Mouse (Mus musculus): ENCODE results near the gene Btbd19. TPM values are rescaled to one million over a fixed set of nuclear protein-coding genes. Genes with fewer than 3 reads are reported as not detected.

Btbd19 gene
- polyA plus RNA-seq (2016; fragmentation: Nextera tagmentation; extraction: Ambion mirVana), result 3.6 and 4.0 TPM in 2 replicates

DNA sequence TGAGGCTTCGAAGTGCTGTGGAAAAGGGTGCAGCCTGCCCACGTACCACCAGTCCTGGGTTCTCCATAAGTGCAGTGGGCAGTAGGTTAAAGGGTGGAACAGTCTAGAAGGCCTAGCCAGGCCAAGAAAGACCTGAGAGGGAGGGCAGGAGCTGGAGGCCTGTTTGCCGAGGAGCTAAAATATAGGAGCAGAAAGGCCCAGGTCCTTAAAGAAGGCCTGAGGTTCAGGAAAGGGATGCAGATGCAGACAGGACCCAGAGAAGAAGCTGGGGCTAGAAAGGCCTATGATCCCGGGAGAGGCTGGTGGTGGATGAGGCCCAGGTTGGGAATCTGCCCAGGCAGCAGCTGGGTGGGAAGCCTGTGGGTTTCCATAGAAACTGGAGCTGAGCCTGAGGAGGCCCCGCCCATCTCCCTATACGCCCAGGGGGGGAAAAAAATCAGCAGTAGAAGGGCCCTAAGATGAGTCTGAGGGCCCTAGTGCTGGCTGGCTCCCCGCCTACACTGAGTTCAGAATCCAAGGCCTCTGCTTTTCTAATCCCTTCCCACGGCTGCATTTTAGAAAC is at the start of gene Btbd19:
TSS of gene Btbd19 (minus strand) at position 378 of the 562 bp plus-strand sequence.
- peak; percentile 64 for DNase-seq (ENCODE audit: low spot score)
- Histone ChIP-seq H3K4me3 (peak within 1 kb of the TSS; percentile 23), H3K27me3 (replicated peaks; ENCODE audit: low read depth, poor library complexity, severe bottlenecking) (peaks cover 9% of the 10 kb centered on the region), H3K9me3 (no peaks in the 10 kb centered on the region), H3K36me3 (replicated peaks) (peaks cover 26% of the 10 kb centered on the region), H3K27ac (replicated peaks) (peak within 1 kb of the TSS; percentile 83), H3K4me1 (peaks cover 45% of the 10 kb centered on the region)
- 37% methylated on average over 8 of the region's 8 CpGs for WGBS

- H3K4me3 ChIP-seq, result no peak overlapping the region
- H3K4me1 ChIP-seq, result no peaks in the 10 kb centered on the region
- no peaks in the 10 kb centered on the region for H3K27me3 ChIP-seq (replicated peaks; ENCODE audit: low read depth, poor library complexity, severe bottlenecking)
- no peaks in the 10 kb centered on the region for H3K9me3 ChIP-seq
- DNase-seq (ENCODE audit: low spot score), result no peak
- 89% methylated on average over 5 of the region's 5 CpGs for WGBS
- peaks cover 100% of the 10 kb centered on the region for H3K36me3 ChIP-seq (replicated peaks)
- no peak overlapping the region for H3K27ac ChIP-seq (replicated peaks)
Measured at GRCm38 (mm10) chr4:117169936-117170335, 44.4 kb upstream of the Btbd19 start.

DNA sequence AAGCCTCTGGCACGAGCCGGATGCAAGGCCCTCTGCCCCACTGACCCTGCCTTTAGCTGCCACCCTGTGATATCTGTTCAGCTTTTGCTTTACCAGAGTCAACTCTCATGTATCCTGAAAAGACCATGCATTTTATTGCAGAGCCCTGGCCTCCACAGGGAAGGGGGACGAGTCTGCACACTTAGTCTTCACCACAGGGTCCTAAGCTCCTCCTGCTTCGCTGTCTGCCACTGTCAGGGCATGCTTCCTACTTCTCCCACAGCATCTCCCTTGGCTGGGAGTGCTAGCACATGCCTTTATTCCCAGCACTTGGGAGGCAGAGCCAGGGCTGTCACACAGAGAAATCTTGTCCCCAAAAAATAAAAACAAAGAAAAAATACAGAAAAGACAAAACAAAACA is 35.7 kb upstream of the Btbd19 start:
- DNase-seq (ENCODE audit: low spot score), result no peak
- H3K27ac ChIP-seq (replicated peaks), result no peak overlapping the region
- no peaks in the 10 kb centered on the region for H3K27me3 ChIP-seq (replicated peaks; ENCODE audit: low read depth, poor library complexity, severe bottlenecking)
- 80% methylated on average over 4 of the region's 4 CpGs for WGBS
- peaks cover 78% of the 10 kb centered on the region for H3K36me3 ChIP-seq (replicated peaks)
- H3K4me3 ChIP-seq, result no peak overlapping the region
- no peaks in the 10 kb centered on the region for H3K4me1 ChIP-seq
- H3K9me3 ChIP-seq, result no peaks in the 10 kb centered on the region

DNA sequence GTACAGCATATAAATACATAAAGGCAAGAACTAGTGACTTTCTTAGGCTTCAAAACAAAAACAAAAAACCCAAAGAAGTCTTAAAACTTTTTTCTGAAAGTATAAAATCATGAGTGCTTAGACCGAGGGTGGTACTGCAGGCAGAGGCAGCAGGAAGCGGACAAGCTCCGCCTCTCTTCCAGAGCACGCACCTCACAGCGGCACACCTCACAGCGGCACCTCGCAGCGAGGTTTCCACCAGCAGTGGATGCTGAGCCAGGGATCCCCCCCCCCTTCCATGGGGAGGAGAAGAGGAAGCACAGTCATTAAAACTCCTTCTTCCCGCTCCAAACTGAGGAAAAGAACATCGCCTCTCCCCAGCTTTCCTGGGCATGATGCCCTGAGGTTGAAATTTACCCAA is 34.1 kb upstream of the Btbd19 start:
- DNase-seq (ENCODE audit: low spot score), result no peak
- 82% methylated on average over 10 of the region's 10 CpGs for WGBS
- Histone ChIP-seq H3K36me3 (replicated peaks) (peaks cover 70% of the 10 kb centered on the region), H3K4me3 (no peak overlapping the region), H3K27me3 (replicated peaks; ENCODE audit: low read depth, poor library complexity, severe bottlenecking) (no peaks in the 10 kb centered on the region), H3K9me3 (no peaks in the 10 kb centered on the region), H3K4me1 (0 out of 2 replicates have a peak, but pooled peaks cover 1% of the 10 kb centered on the region), H3K27ac (replicated peaks) (no peak overlapping the region)

DNA sequence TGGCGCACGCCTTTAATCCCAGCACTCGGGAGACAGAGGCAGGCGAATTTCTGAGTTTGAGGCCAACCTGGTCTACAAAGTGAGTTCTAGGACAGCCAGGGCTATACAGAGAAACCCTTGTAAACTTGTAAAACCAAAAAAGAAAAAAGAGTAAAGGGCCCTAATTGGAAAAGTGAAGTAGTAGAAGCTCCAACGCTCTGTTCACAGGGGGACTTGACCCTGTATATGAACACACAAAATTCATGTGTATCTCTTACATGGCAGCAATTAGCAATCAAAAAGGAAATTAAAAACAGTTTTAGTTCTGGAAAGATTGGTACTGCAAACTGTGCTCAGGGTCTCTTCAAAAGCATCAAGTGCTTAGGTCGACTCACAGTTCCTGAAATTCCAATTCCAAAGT is 30.8 kb upstream of the Btbd19 start:
- Histone ChIP-seq H3K27me3 (replicated peaks; ENCODE audit: low read depth, poor library complexity, severe bottlenecking) (no peaks in the 10 kb centered on the region), H3K4me3 (peak overlapping the region; percentile 89), H3K9me3 (no peaks in the 10 kb centered on the region), H3K4me1 (peaks cover 23% of the 10 kb centered on the region), H3K27ac (replicated peaks) (peak overlapping the region; percentile 100), H3K36me3 (replicated peaks) (peaks cover 70% of the 10 kb centered on the region)
- no peak for DNase-seq (ENCODE audit: low spot score)
- 35% methylated on average over 6 of the region's 6 CpGs for WGBS

- Histone ChIP-seq H3K36me3 (replicated peaks) (peaks cover 70% of the 10 kb centered on the region), H3K9me3 (no peaks in the 10 kb centered on the region), H3K4me1 (peaks cover 23% of the 10 kb centered on the region), H3K27me3 (replicated peaks; ENCODE audit: low read depth, poor library complexity, severe bottlenecking) (no peaks in the 10 kb centered on the region), H3K4me3 (peak within 1 kb of the TSS; percentile 89), H3K27ac (replicated peaks) (peak within 1 kb of the TSS; percentile 100)
- DNase-seq (ENCODE audit: low spot score), result peak; percentile 94
- under 1% methylated on average over 52 of the region's 52 CpGs for WGBS
Measured at GRCm38 (mm10) chr4:117155792-117156355, 30.3 kb upstream of the Btbd19 start, which contains the start of gene Rps8. Gene Rps8, minus strand, starts transcription at chr4:117156243.

GRCm38 (mm10) chr4:117155020-117155791 is 29.7 kb upstream of the Btbd19 start:
- WGBS, result 1% methylated on average over 44 of the region's 44 CpGs
- Histone ChIP-seq H3K9me3 (no peaks in the 10 kb centered on the region), H3K27ac (replicated peaks) (peak overlapping the region; percentile 100), H3K36me3 (replicated peaks) (peaks cover 70% of the 10 kb centered on the region), H3K4me3 (peak overlapping the region; percentile 89), H3K4me1 (peaks cover 23% of the 10 kb centered on the region), H3K27me3 (replicated peaks; ENCODE audit: low read depth, poor library complexity, severe bottlenecking) (no peaks in the 10 kb centered on the region)
- DNase-seq (ENCODE audit: low spot score), result peak; percentile 41

- H3K4me1 ChIP-seq, result peaks cover 23% of the 10 kb centered on the region
- peak overlapping the region; percentile 89; the same call in 1 of the 2 replicates for H3K4me3 ChIP-seq
- peaks cover 76% of the 10 kb centered on the region for H3K36me3 ChIP-seq (replicated peaks)
- WGBS, result 82% methylated on average over 5 of the region's 5 CpGs
- H3K27me3 ChIP-seq (replicated peaks; ENCODE audit: low read depth, poor library complexity, severe bottlenecking), result no peaks in the 10 kb centered on the region
- no peak for DNase-seq (ENCODE audit: low spot score)
- no peak overlapping the region for H3K27ac ChIP-seq (replicated peaks)
- no peaks in the 10 kb centered on the region for H3K9me3 ChIP-seq
Measured at GRCm38 (mm10) chr4:117152714-117153113, 27.2 kb upstream of the Btbd19 start.

DNA sequence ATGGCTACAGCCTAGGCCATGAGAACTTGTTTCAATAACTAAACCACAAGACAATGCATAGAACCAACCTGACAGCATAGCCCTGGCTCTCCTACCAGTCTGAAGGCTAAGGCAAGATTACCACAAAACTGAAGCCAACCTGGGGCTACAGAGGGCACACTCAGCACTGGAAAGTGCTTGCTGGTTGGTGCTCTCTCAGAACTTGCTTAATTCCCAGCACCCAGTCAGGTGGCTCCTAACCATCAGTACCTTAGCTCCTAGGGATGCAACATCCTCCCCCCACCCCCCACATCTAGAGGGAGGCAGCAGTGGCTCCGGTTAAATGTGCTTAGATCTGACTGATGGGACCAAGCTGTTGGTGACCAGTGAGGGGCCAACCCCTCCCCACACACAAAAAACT is 25.9 kb upstream of the Btbd19 start:
- H3K27ac ChIP-seq (replicated peaks), result no peak overlapping the region
- peaks cover 78% of the 10 kb centered on the region for H3K36me3 ChIP-seq (replicated peaks)
- H3K4me3 ChIP-seq, result no peak overlapping the region
- H3K9me3 ChIP-seq, result no peaks in the 10 kb centered on the region
- no peaks in the 10 kb centered on the region for H3K27me3 ChIP-seq (replicated peaks; ENCODE audit: low read depth, poor library complexity, severe bottlenecking)
- no peak for DNase-seq (ENCODE audit: low spot score)
- peaks cover 23% of the 10 kb centered on the region for H3K4me1 ChIP-seq
- 87% methylated on average over 1 of the region's 1 CpGs for WGBS

DNA sequence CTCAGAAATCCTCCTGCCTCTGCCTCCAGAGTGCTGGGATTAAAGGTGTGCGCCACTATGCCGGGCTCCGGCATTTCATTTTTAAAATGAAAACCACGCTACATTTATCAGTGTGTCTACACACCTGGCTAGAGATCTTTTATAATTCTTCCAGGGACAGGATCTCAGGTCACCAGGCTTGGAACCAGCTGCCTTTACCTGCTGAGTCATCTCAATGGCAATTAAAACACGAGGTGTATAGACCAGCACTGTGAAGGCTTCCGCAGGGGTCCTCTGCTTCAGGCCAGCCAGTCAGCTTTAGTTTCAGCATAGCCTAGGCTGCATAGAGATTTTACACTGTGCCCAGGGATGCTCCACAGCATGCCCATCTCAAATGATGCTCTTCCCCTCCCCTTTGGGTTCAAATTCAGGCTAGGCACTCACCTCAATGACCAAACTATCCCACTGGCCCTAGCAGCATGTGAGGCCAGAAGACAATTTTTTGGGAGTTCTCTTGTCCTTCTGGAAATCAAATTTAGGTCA is 24.7 kb upstream of the Btbd19 start:
- peaks cover 77% of the 10 kb centered on the region for H3K36me3 ChIP-seq (replicated peaks)
- no peaks in the 10 kb centered on the region for H3K9me3 ChIP-seq
- 89% methylated on average over 6 of the region's 6 CpGs for WGBS
- H3K27me3 ChIP-seq (replicated peaks; ENCODE audit: low read depth, poor library complexity, severe bottlenecking), result no peaks in the 10 kb centered on the region
- peaks cover 23% of the 10 kb centered on the region for H3K4me1 ChIP-seq
- H3K4me3 ChIP-seq, result no peak overlapping the region
- no peak overlapping the region for H3K27ac ChIP-seq (replicated peaks)
- no peak for DNase-seq (ENCODE audit: low spot score)

GRCm38 (mm10) chr4:117149291-117150211 is 24.0 kb upstream of the Btbd19 start:
- Histone ChIP-seq H3K9me3 (no peaks in the 10 kb centered on the region), H3K4me3 (no peak overlapping the region), H3K36me3 (replicated peaks) (peaks cover 70% of the 10 kb centered on the region), H3K27me3 (replicated peaks; ENCODE audit: low read depth, poor library complexity, severe bottlenecking) (no peaks in the 10 kb centered on the region), H3K4me1 (peaks cover 20% of the 10 kb centered on the region), H3K27ac (replicated peaks) (no peak overlapping the region)
- DNase-seq (ENCODE audit: low spot score), result no peak
- 75% methylated on average over 6 of the region's 6 CpGs for WGBS

- WGBS, result 75% methylated on average over 24 of the region's 24 CpGs
- H3K27ac ChIP-seq (replicated peaks), result no peak overlapping the region
- no peak overlapping the region for H3K4me3 ChIP-seq
- H3K36me3 ChIP-seq (replicated peaks), result peaks cover 62% of the 10 kb centered on the region
- H3K9me3 ChIP-seq, result no peaks in the 10 kb centered on the region
- DNase-seq (ENCODE audit: low spot score), result peak; percentile 29
- H3K4me1 ChIP-seq, result peaks cover 13% of the 10 kb centered on the region
- H3K27me3 ChIP-seq (replicated peaks; ENCODE audit: low read depth, poor library complexity, severe bottlenecking), result no peaks in the 10 kb centered on the region
Measured at GRCm38 (mm10) chr4:117148815-117149214, 23.3 kb upstream of the Btbd19 start.

All from embryonic facial prominence, embryonic 10.5 days (tissue).